Mouse (Mus musculus) kidney, adult 2 months (tissue): Measurements from ENCODE around the gene Tas2r135.

ENCODE experiments used
- CTCF ChIP-seq: fragments of 200-500 bp; conservative IDR thresholded peaks from 2 replicates; pipeline ENCODE4 v1.5.1; 2011; ENCODE audit warnings: low read depth, mild to moderate bottlenecking, control low read depth, low read length, moderate library complexity, mixed read lengths; ENCODE audit not compliant: insufficient read depth, insufficient read length
- POLR2A ChIP-seq: fragments of 200-500 bp; IDR thresholded peaks from one replicate; pipeline ENCODE4 v1.6.1; 2011; ENCODE audit warnings: low read depth, low read length, control low read depth

- TF ChIP-seq CTCF = no peak
- TF ChIP-seq POLR2A = no peak
Measured at GRCm38 (mm10) chr6:42397041-42397657, 8.1 kb upstream of the Tas2r135 start.
